In the genomic region with DNA sequence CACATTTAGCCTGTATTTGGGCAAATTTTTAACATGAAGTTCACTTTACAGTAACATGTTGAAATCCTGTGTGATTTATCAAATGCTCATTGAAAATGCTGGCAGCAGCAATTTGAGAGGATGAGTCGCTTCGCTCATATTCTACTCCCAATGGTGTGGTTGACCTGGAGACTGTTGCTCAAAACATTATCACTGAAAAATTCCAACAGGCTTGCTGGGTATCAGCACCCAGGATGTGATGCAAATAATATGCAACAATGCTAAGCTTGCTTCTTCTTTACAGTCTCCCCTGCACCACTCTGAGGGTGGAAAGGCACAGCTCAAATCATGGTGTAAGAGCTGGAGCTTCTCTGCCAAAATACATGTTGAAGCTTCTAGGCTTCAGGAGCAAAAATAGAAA, we compare ENCODE assay signal across 24 mouse cellular contexts.
"Had no signal": no experiment of that assay in that cellular context is flagged by ENCODE, and none has a peak within 500 bp of the region (broad histone marks: within the 10 kb centered on the region; RNA-seq: fewer than 3 reads in every experiment).

No protein-coding gene starts in this region.

- DNase-seq: gastrocnemius, postnatal 14 days; gastrocnemius, postnatal 36 days; heart, adult 18-20 months; heart, postnatal 14 days; heart, postnatal 36 days; kidney, adult 11 months; kidney, adult 2 months; kidney, adult 9 months; kidney, postnatal 14 days; kidney, postnatal 36 days; liver; liver, embryonic 13.5 days had no signal

- H3K4me3 ChIP-seq: heart, embryonic 13.5 days; heart, embryonic 15.5 days; hindbrain, embryonic 13.5 days; hindbrain, embryonic 15.5 days; kidney, embryonic 15.5 days; layer of hippocampus, adult 2 months; left cerebral cortex, adult 2 months; limb, embryonic 10.5 days; limb, embryonic 12.5 days; liver, embryonic 13.5 days; liver, embryonic 15.5 days had no signal

- H3K27ac ChIP-seq: heart, embryonic 13.5 days; heart, embryonic 15.5 days; hindbrain, embryonic 13.5 days; hindbrain, embryonic 15.5 days; hindbrain, postnatal 0 days; kidney, embryonic 15.5 days; kidney, postnatal 0 days; layer of hippocampus, adult 2 months; left cerebral cortex, adult 2 months; limb, embryonic 10.5 days; limb, embryonic 12.5 days; liver, embryonic 13.5 days; liver, embryonic 15.5 days had no signal

- H3K4me1 ChIP-seq: hindbrain, embryonic 13.5 days; hindbrain, embryonic 15.5 days; limb, embryonic 12.5 days; liver, embryonic 13.5 days; liver, embryonic 15.5 days had no signal
